Mouse (Mus musculus) midbrain, embryonic 14.5 days (tissue): ENCODE data around the gene Tgif2. TPM values are rescaled to one million over a fixed set of nuclear protein-coding genes. Genes with fewer than 3 reads are reported as not detected.
"Not testable (repeated sequence)": the region's sequence is repeated elsewhere in the genome, so short reads cannot be mapped to it uniquely, and the experiment has no call there.

Source experiments
- ATAC-seq: fragments of 200-750 bp; cut with Nextera tagmentation; 2 replicates; pipeline ENCODE4 v1.8.0; 2017; ENCODE audit warnings: moderate number of reproducible peaks, moderate library complexity; ENCODE audit not compliant: low FRiP score, low TSS enrichment
- DNase-seq: peaks from one replicate; pipeline ENCODE4 v3.0.0-alpha.2; 2015
- H3K27ac ChIP-seq: fragments of 300-500 bp; sonication (generic); replicated peaks from 2 replicates; pipeline ENCODE4 v1.5.1; 2014; ENCODE audit warnings: mild to moderate bottlenecking, low read depth, low read length, moderate library complexity
- H3K27me3 ChIP-seq: fragments of 300-500 bp; sonication (generic); 2 replicates; pipeline ENCODE4 v1.6.1; 2014; ENCODE audit warnings: low read length, control low read depth, mixed read lengths; ENCODE audit not compliant: control insufficient read depth, insufficient read depth
- H3K36me3 ChIP-seq: fragments of 300-500 bp; sonication (generic); 2 replicates; pipeline ENCODE4 v1.6.1; 2014; ENCODE audit warnings: low read length, control low read depth; ENCODE audit not compliant: control insufficient read depth, insufficient read depth
- H3K4me1 ChIP-seq: fragments of 300-500 bp; sonication (generic); 2 replicates; pipeline ENCODE4 v1.6.1; 2014; ENCODE audit warnings: mild to moderate bottlenecking, antibody characterized with exemption, low read length, control low read depth; ENCODE audit not compliant: control insufficient read depth, insufficient read depth
- H3K4me2 ChIP-seq: fragments of 300-500 bp; sonication (generic); 2 replicates; pipeline ENCODE4 v1.6.1; 2014; ENCODE audit warnings: mild to moderate bottlenecking, low read length, moderate library complexity
- H3K4me3 ChIP-seq: fragments of 300-500 bp; sonication (generic); replicated peaks from 2 replicates; pipeline ENCODE4 v1.5.1; 2014; ENCODE audit warnings: low read depth, low read length
- H3K9ac ChIP-seq: fragments of 300-500 bp; sonication (generic); replicated peaks from 2 replicates; pipeline ENCODE4 v1.6.1; 2014; ENCODE audit warnings: mild to moderate bottlenecking, low read length, moderate library complexity
- H3K9me3 ChIP-seq: fragments of 300-500 bp; sonication (generic); 2 replicates; pipeline ENCODE4 v1.6.1; 2016; ENCODE audit warnings: low read length, control low read depth, mixed read lengths; ENCODE audit not compliant: control insufficient read depth
- WGBS: fragments of 180-500 bp; shearing (Covaris S2); extraction: QIAGEN DNeasy Blood & Tissue Kit; methylation state at CpG from one replicate; pipeline ENCODE4 v1.1.7; 2014; 5-methylcytosine and 5-hydroxymethylcytosine counted together
- polyA plus RNA-seq: library from polyadenylated mRNA; unstranded; fragments of >200 nt; fragmentation: Nextera tagmentation; extraction: Ambion mirVana; gene quantifications from 2 replicates; pipeline ENCODE4 v1.2.1, GENCODE M21; 2014

The Tgif2 gene
- polyA plus RNA-seq, 1 experiment from 2014 or later: 25.8 TPM

GRCm38 (mm10) chr2:156874047-156874759, 34.4 kb downstream of the Tgif2 start:
- whole genome bisulfite sequencing: 94% methylated on average over 8 of the region's 8 CpGs
- ATAC-seq (no peak), DNase-seq (no peak)
- no peak overlapping the region for H3K4me2 ChIP-seq
- no peak overlapping the region for H3K4me3 ChIP-seq
- no peak overlapping the region for H3K9ac ChIP-seq
- no peaks in the 10 kb centered on the region for H3K27me3 ChIP-seq
- H3K27ac ChIP-seq: no peak overlapping the region
- no peaks in the 10 kb centered on the region for H3K9me3 ChIP-seq
- no peaks in the 10 kb centered on the region for H3K4me1 ChIP-seq
- peaks cover 48% of the 10 kb centered on the region for H3K36me3 ChIP-seq

GRCm38 (mm10) chr2:156874760-156875510, 35.1 kb downstream of the Tgif2 start:
- no peak overlapping the region for H3K27ac ChIP-seq
- H3K9me3 ChIP-seq: no peaks in the 10 kb centered on the region
- no peak for ATAC-seq
- 95% methylated on average over 4 of the region's 4 CpGs for WGBS
- H3K4me3 ChIP-seq: no peak overlapping the region
- DNase-seq: no peak
- H3K9ac ChIP-seq: no peak overlapping the region
- no peaks in the 10 kb centered on the region for H3K4me1 ChIP-seq
- no peaks in the 10 kb centered on the region for H3K27me3 ChIP-seq
- peaks cover 43% of the 10 kb centered on the region for H3K36me3 ChIP-seq
- H3K4me2 ChIP-seq: no peak overlapping the region

- Histone ChIP-seq H3K27me3 (no peaks in the 10 kb centered on the region), H3K9ac (no peak overlapping the region), H3K4me1 (no peaks in the 10 kb centered on the region), H3K27ac (no peak overlapping the region), H3K9me3 (no peaks in the 10 kb centered on the region), H3K4me2 (no peak overlapping the region), H3K36me3 (peaks cover 21% of the 10 kb centered on the region), H3K4me3 (no peak overlapping the region)
- no peak for DNase-seq
- no peak for ATAC-seq
- WGBS: 72% methylated on average over 9 of the region's 9 CpGs
Measured at GRCm38 (mm10) chr2:156877726-156878125, 37.9 kb downstream of the Tgif2 start.

- peaks cover 4% of the 10 kb centered on the region for H3K36me3 ChIP-seq
- WGBS: 75% methylated on average over 3 of the region's 3 CpGs
- DNase-seq (no peak), ATAC-seq (no peak)
- no peak overlapping the region for H3K9ac ChIP-seq
- no peak overlapping the region for H3K4me3 ChIP-seq
- H3K27ac ChIP-seq: no peak overlapping the region
- H3K4me2 ChIP-seq: no peak overlapping the region
- no peaks in the 10 kb centered on the region for H3K4me1 ChIP-seq
- H3K9me3 ChIP-seq: no peaks in the 10 kb centered on the region
- no peaks in the 10 kb centered on the region for H3K27me3 ChIP-seq
Measured at GRCm38 (mm10) chr2:156879541-156879940, 39.7 kb downstream of the Tgif2 start.

GRCm38 (mm10) chr2:156882431-156883001, 42.7 kb downstream of the Tgif2 start:
- 40% methylated on average over 10 of the region's 10 CpGs for WGBS
- Histone ChIP-seq H3K27me3 (no peaks in the 10 kb centered on the region), H3K9ac (no peak overlapping the region), H3K4me3 (no peak overlapping the region), H3K4me1 (no peaks in the 10 kb centered on the region), H3K9me3 (no peaks in the 10 kb centered on the region), H3K36me3 (no peaks in the 10 kb centered on the region), H3K27ac (no peak overlapping the region), H3K4me2 (no peak overlapping the region)
- no peak for ATAC-seq
- DNase-seq: no peak

- DNase-seq (no peak), ATAC-seq (no peak)
- H3K4me3 ChIP-seq: no peak overlapping the region
Measured at GRCm38 (mm10) chr2:156884396-156885211, 44.8 kb downstream of the Tgif2 start.

GRCm38 (mm10) chr2:156885666-156886065, 45.9 kb downstream of the Tgif2 start:
- not testable (repeated sequence) for H3K4me2 ChIP-seq, H3K4me1 ChIP-seq, ATAC-seq, H3K36me3 ChIP-seq, H3K9me3 ChIP-seq, H3K27ac ChIP-seq, H3K27me3 ChIP-seq, H3K4me3 ChIP-seq, H3K9ac ChIP-seq, DNase-seq
- WGBS: 84% methylated on average over 2 of the region's 2 CpGs

More at GRCm38 (mm10) chr2:156884396-156885211, 44.8 kb downstream of the Tgif2 start:
- Histone ChIP-seq H3K4me2 (no peak overlapping the region), H3K36me3 (no peaks in the 10 kb centered on the region), H3K27ac (no peak overlapping the region), H3K9me3 (no peaks in the 10 kb centered on the region), H3K9ac (no peak overlapping the region), H3K4me1 (no peaks in the 10 kb centered on the region), H3K27me3 (no peaks in the 10 kb centered on the region)
- 91% methylated on average over 10 of the region's 10 CpGs for WGBS

- ATAC-seq (no peak), DNase-seq (no peak)
- H3K9ac ChIP-seq: no peak overlapping the region
- H3K27ac ChIP-seq: no peak overlapping the region
- H3K4me1 ChIP-seq: no peaks in the 10 kb centered on the region
- 85% methylated on average over 10 of the region's 10 CpGs for WGBS
- no peaks in the 10 kb centered on the region for H3K27me3 ChIP-seq
- H3K4me2 ChIP-seq: no peak overlapping the region
- H3K36me3 ChIP-seq: no peaks in the 10 kb centered on the region
- H3K4me3 ChIP-seq: no peak overlapping the region
- no peaks in the 10 kb centered on the region for H3K9me3 ChIP-seq
Measured at GRCm38 (mm10) chr2:156886084-156886631, 46.4 kb downstream of the Tgif2 start.
